Mouse (Mus musculus) frontal cortex, postnatal 14 days (tissue): ENCODE measurements at regions not wholly inside any gene's neighbourhood (a gene's known extent, or its start where the extent isn't known, plus 50 kb on each side); places are given as distances from the start of the nearest gene placed in this dataset.

Experiments
- DNase-seq, 2 experiments: peaks; one replicate each; pipeline ENCODE4 v3.0.0; 2022; ENCODE audit warnings: low spot score in 2 of 2

- no peak for DNase-seq
These were observed 778.7 kb downstream of the Cntnap5b start for GRCm38 (mm10) chr1:100551293-100551692.

GRCm38 (mm10) chr1:100556937-100557336, 784.4 kb downstream of the Cntnap5b start:
- DNase-seq: peak in 1 of 2 experiments; percentile 4
